Mouse (Mus musculus) liver, embryonic 11.5 days (tissue): Measurements from ENCODE around the gene Ccdc34. TPM values are rescaled to one million over a fixed set of nuclear protein-coding genes. Genes with fewer than 3 reads are reported as not detected.
"Not testable (repeated sequence)": the region's sequence is repeated elsewhere in the genome, so short reads cannot be mapped to it uniquely, and the experiment has no call there.

ENCODE experiments used
- ATAC-seq: fragments of 200-750 bp; cut with Nextera tagmentation; replicated peaks from 2 replicates; pipeline ENCODE4 v1.8.0; 2017; ENCODE audit warnings: moderate number of reproducible peaks, mild to moderate bottlenecking, moderate TSS enrichment, moderate library complexity; ENCODE audit not compliant: low FRiP score
- DNase-seq: peaks from one replicate; pipeline ENCODE4 v3.0.0-alpha.2; 2017; ENCODE audit warnings: low spot score
- H3K27ac ChIP-seq: fragments of 300-500 bp; sonication (generic); 2 replicates; pipeline ENCODE4 v1.5.1; 2014; ENCODE audit warnings: mild to moderate bottlenecking, low read depth, low read length, control low read depth
- H3K27me3 ChIP-seq: fragments of 300-500 bp; sonication (generic); replicated peaks from 2 replicates; pipeline ENCODE4 v1.6.1; 2014; ENCODE audit warnings: low read length, mixed read lengths; ENCODE audit not compliant: control insufficient read depth, insufficient read depth
- H3K36me3 ChIP-seq: fragments of 300-500 bp; sonication (generic); 2 replicates; pipeline ENCODE4 v1.6.1; 2014; ENCODE audit warnings: mild to moderate bottlenecking, low read length, moderate library complexity, mixed read lengths; ENCODE audit not compliant: control insufficient read depth, insufficient read depth
- H3K4me1 ChIP-seq: fragments of 300-500 bp; sonication (generic); replicated peaks from 2 replicates; pipeline ENCODE4 v1.6.1; 2014; ENCODE audit warnings: low read length, mixed read lengths; ENCODE audit not compliant: control insufficient read depth, insufficient read depth
- H3K4me2 ChIP-seq: fragments of 300-500 bp; sonication (generic); 2 replicates; pipeline ENCODE4 v1.6.1; 2014; ENCODE audit warnings: mild to moderate bottlenecking, control low read depth, moderate library complexity
- H3K4me3 ChIP-seq: fragments of 300-500 bp; sonication (generic); 2 replicates; pipeline ENCODE4 v1.5.1; 2014; ENCODE audit warnings: low read depth, low read length, control low read depth
- H3K9ac ChIP-seq: fragments of 300-500 bp; sonication (generic); 2 replicates; pipeline ENCODE4 v1.6.1; 2014; ENCODE audit warnings: low read depth, low read length, control low read depth
- H3K9me3 ChIP-seq: fragments of 300-500 bp; sonication (generic); 2 replicates; pipeline ENCODE4 v1.6.1; 2016; ENCODE audit warnings: low read length, inconsistent platforms, mixed read lengths; ENCODE audit not compliant: control insufficient read depth
- WGBS: fragments of 180-500 bp; shearing (Covaris S2); extraction: QIAGEN DNeasy Blood & Tissue Kit; methylation state at CpG from one replicate; pipeline ENCODE4 v1.1.7; 2014; 5-methylcytosine and 5-hydroxymethylcytosine counted together
- polyA plus RNA-seq: library from polyadenylated mRNA; unstranded; fragments of >200 nt; fragmentation: Nextera tagmentation; extraction: Ambion mirVana; gene quantifications from 2 replicates; pipeline ENCODE4 v1.2.1, GENCODE M21; 2014

Ccdc34 gene
- polyA plus RNA-seq, 1 experiment from 2014 or later = 42.5 TPM

DNA sequence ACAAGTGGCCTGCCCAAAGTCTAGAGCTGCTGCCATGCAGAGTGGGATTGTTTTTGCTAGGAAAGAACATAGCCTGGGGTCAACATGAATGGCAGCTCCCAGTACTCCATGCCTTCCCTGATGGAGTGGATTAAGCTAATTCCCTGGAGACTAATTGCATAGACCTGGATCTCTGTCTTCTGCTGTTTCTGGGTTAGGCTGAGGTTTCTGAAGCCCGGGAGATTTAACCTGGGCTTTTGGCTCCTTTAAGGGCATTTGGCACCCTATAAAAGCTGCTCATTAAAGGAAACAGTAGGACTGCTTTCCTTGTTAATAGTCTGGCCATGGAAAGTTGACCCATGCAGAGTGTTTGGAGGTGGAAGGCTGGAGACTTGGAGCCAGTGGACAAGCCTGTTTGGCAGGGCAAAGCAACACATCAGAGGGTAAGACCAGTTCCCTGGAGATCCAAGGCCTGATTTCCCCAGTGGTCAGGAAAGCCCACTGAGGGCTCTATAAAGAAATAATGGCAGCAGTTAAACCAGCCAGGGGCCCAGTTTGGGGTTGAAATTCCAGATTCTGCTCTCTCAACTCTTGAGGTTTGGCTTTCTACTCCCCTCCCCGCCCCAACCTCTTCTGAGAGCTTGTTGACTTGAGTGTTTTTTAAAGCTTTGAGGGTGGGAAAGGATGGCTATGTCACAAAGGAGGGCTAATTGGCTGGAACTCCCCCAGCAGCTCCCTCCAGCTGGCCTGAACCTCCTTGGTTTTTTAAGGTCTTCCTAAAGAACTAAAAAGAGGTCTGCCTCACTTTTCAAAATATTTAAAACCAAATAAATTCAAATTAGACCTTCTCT is 117.4 kb downstream of the Ccdc34 start:
- Histone ChIP-seq H3K4me2 (no peak overlapping the region), H3K27me3 (no peaks in the 10 kb centered on the region), H3K9ac (no peak overlapping the region), H3K4me1 (no peaks in the 10 kb centered on the region), H3K9me3 (no peaks in the 10 kb centered on the region), H3K27ac (no peak overlapping the region), H3K36me3 (no peaks in the 10 kb centered on the region), H3K4me3 (no peak overlapping the region)
- DNase-seq (no peak), ATAC-seq (no peak)
- WGBS = 50% methylated on average over 2 of the region's 2 CpGs

GRCm38 (mm10) chr2:110137291-110137690 is 119.7 kb downstream of the Ccdc34 start:
- Histone ChIP-seq H3K27ac (no peak overlapping the region), H3K4me3 (no peak overlapping the region), H3K4me1 (no peaks in the 10 kb centered on the region), H3K27me3 (no peaks in the 10 kb centered on the region), H3K9me3 (no peaks in the 10 kb centered on the region), H3K9ac (no peak overlapping the region), H3K36me3 (no peaks in the 10 kb centered on the region), H3K4me2 (no peak overlapping the region)
- DNase-seq (no peak), ATAC-seq (no peak)
- WGBS = 51% methylated on average over 1 of the region's 1 CpGs

- Histone ChIP-seq H3K4me2 (no peak overlapping the region), H3K27me3 (no peaks in the 10 kb centered on the region), H3K9me3 (no peaks in the 10 kb centered on the region), H3K4me3 (no peak overlapping the region), H3K9ac (no peak overlapping the region), H3K4me1 (no peaks in the 10 kb centered on the region), H3K27ac (no peak overlapping the region), H3K36me3 (no peaks in the 10 kb centered on the region)
- ATAC-seq (no peak), DNase-seq (no peak)
- WGBS = 85% methylated on average over 1 of the region's 1 CpGs
These were observed 120.5 kb downstream of the Ccdc34 start for GRCm38 (mm10) chr2:110138096-110138495.

GRCm38 (mm10) chr2:110147980-110148379 is 130.4 kb downstream of the Ccdc34 start:
- not testable (repeated sequence) for H3K4me2 ChIP-seq, ATAC-seq, H3K36me3 ChIP-seq, DNase-seq, H3K9ac ChIP-seq, H3K4me3 ChIP-seq, H3K27me3 ChIP-seq, H3K4me1 ChIP-seq, H3K9me3 ChIP-seq, H3K27ac ChIP-seq

DNA sequence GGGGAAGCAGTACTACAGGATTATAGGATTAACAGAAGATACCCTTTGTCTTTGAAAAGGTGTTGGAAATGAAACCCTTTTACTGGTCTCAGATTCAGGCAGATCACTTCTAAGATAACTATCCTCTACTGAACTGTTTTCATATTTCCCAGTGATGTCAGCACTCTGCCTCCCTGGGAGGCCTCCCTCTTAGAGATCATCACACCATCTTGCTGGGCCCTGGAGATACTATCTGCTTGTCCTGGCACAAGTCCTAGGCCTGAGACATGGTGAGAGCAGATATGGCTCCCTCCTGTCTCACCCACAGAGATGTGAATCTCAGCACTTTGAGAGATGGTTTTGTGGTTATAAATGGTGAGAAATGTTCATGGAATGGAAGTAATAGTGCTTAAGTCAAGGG is 131.6 kb downstream of the Ccdc34 start:
- ATAC-seq = no peak

GRCm38 (mm10) chr2:110156321-110156720 is 138.7 kb downstream of the Ccdc34 start:
- 72% methylated on average over 2 of the region's 2 CpGs for whole genome bisulfite sequencing

More for the DNA sequence above, 131.6 kb downstream of the Ccdc34 start:
- no peaks in the 10 kb centered on the region for H3K9me3 ChIP-seq
- H3K36me3 ChIP-seq = no peaks in the 10 kb centered on the region
- DNase-seq = no peak
- H3K4me3 ChIP-seq = no peak overlapping the region
- H3K27me3 ChIP-seq = no peaks in the 10 kb centered on the region
- no peak overlapping the region for H3K9ac ChIP-seq
- no peak overlapping the region for H3K4me2 ChIP-seq
- H3K27ac ChIP-seq = no peak overlapping the region
- no peaks in the 10 kb centered on the region for H3K4me1 ChIP-seq

GRCm38 (mm10) chr2:110165003-110165402 is 147.4 kb downstream of the Ccdc34 start:
- H3K36me3 ChIP-seq = no peaks in the 10 kb centered on the region
- H3K4me1 ChIP-seq = no peaks in the 10 kb centered on the region
- H3K27ac ChIP-seq = no peak overlapping the region
- 87% methylated on average over 4 of the region's 4 CpGs for WGBS
- no peaks in the 10 kb centered on the region for H3K9me3 ChIP-seq
- H3K4me2 ChIP-seq = no peak overlapping the region
- H3K9ac ChIP-seq = no peak overlapping the region
- no peak for DNase-seq
- H3K4me3 ChIP-seq = no peak overlapping the region
- no peak for ATAC-seq
- no peaks in the 10 kb centered on the region for H3K27me3 ChIP-seq

More at GRCm38 (mm10) chr2:110156321-110156720, 138.7 kb downstream of the Ccdc34 start:
- Histone ChIP-seq H3K4me1 (no peaks in the 10 kb centered on the region), H3K27ac (no peak overlapping the region), H3K9me3 (no peaks in the 10 kb centered on the region), H3K27me3 (no peaks in the 10 kb centered on the region), H3K4me3 (no peak overlapping the region), H3K36me3 (no peaks in the 10 kb centered on the region), H3K4me2 (no peak overlapping the region), H3K9ac (no peak overlapping the region)
- DNase-seq = no peak
- no peak for ATAC-seq

DNA sequence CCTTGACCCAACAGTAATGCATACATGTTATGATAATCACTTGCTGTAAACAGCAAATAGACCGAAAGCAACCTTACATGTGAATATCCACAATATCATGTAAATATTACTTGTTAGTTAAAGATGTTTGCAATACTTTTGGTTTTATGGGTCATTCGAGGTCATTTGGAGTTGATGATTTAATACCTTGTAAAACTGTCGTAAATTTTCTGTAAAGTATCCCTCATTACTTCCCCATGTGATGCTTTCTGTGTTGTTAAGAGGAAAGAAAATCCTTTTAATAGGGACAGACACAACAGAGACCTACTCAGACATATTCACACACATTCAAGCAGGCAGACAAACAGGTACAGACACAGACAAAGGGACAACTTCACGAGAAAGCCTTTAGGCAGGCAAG is 150.1 kb downstream of the Ccdc34 start:
- Histone ChIP-seq H3K4me3 (no peak overlapping the region), H3K4me2 (no peak overlapping the region), H3K27me3 (no peaks in the 10 kb centered on the region), H3K9me3 (no peaks in the 10 kb centered on the region), H3K27ac (no peak overlapping the region), H3K4me1 (no peaks in the 10 kb centered on the region), H3K9ac (no peak overlapping the region), H3K36me3 (no peaks in the 10 kb centered on the region)
- DNase-seq = no peak
- ATAC-seq = no peak
- WGBS = 68% methylated on average over 4 of the region's 4 CpGs

DNA sequence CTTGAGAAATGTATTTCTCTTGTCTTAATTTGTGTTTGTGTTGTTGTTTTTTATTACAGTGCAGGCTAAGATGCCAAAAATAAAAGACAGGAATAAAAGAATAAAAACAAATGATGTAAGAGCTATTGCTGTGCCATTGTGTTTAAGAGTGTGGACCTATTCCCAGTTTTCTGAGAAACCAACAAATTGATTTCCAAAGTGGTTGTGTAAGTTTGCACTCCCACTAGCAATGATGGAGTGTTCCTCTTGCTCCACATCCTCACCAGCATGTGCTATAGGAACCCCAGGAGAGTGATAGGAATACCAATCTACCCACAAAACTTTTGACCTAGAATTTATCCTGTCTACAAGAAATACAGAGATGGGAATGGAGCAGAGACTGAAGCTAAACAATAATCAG is 150.7 kb downstream of the Ccdc34 start:
- Histone ChIP-seq H3K4me1 (no peaks in the 10 kb centered on the region), H3K36me3 (no peaks in the 10 kb centered on the region), H3K4me2 (no peak overlapping the region), H3K9me3 (no peaks in the 10 kb centered on the region), H3K4me3 (no peak overlapping the region), H3K9ac (no peak overlapping the region), H3K27me3 (no peaks in the 10 kb centered on the region), H3K27ac (no peak overlapping the region)
- ATAC-seq (no peak), DNase-seq (no peak)
